Mouse (Mus musculus): Measurements from ENCODE around the gene Dtnb.

Gene Dtnb

GRCm38 (mm10) chr12:3809520-3810180 lies 237.5 kb downstream of the Dtnb start:
- no peak for DNase-seq

- peak in 1 of 2 experiments; percentile 23 for DNase-seq
Measured at GRCm38 (mm10) chr12:3810455-3810854, 238.3 kb downstream of the Dtnb start.

- peak in 1 of 2 experiments; percentile 11 for DNase-seq
Measured at GRCm38 (mm10) chr12:3811596-3811995, 239.4 kb downstream of the Dtnb start.

GRCm38 (mm10) chr12:3812251-3812650 lies 240.1 kb downstream of the Dtnb start:
- DNase-seq: peak in 1 of 2 experiments; percentile 9

- DNase-seq: no peak
Measured at GRCm38 (mm10) chr12:3813138-3813537, 241.0 kb downstream of the Dtnb start.

- DNase-seq: peak in 1 of 2 experiments; percentile 64
Measured at GRCm38 (mm10) chr12:3815386-3815785, 243.2 kb downstream of the Dtnb start.

GRCm38 (mm10) chr12:3817033-3817432 lies 244.9 kb downstream of the Dtnb start:
- peak; percentile 61 to 62 for DNase-seq

GRCm38 (mm10) chr12:3817566-3817965 lies 245.4 kb downstream of the Dtnb start:
- peak; percentile 54 to 68 for DNase-seq

GRCm38 (mm10) chr12:3819899-3820298 lies 247.7 kb downstream of the Dtnb start:
- no peak for DNase-seq

- DNase-seq: no peak
Measured at GRCm38 (mm10) chr12:3823408-3823807, 251.2 kb downstream of the Dtnb start.

- DNase-seq: no peak
Measured at GRCm38 (mm10) chr12:3824906-3825713, 252.9 kb downstream of the Dtnb start.

GRCm38 (mm10) chr12:3825714-3826080 lies 253.5 kb downstream of the Dtnb start:
- DNase-seq: no peak

- DNase-seq: no peak
Measured at GRCm38 (mm10) chr12:3827771-3828170, 255.6 kb downstream of the Dtnb start.
